Mouse (Mus musculus) stomach, postnatal 0 days (tissue): Measurements from ENCODE around the gene Acvr1b.

Experiments used
- CTCF ChIP-seq: IDR thresholded peaks from 2 replicates; pipeline ENCODE4 v1.5.1; 2016; ENCODE audit warnings: antibody characterized with exemption, low read depth, mild to moderate bottlenecking, moderate library complexity
- EP300 ChIP-seq: optimal IDR thresholded peaks from 2 replicates; pipeline ENCODE3; 2016; ENCODE audit warnings: antibody characterized with exemption

DNA sequence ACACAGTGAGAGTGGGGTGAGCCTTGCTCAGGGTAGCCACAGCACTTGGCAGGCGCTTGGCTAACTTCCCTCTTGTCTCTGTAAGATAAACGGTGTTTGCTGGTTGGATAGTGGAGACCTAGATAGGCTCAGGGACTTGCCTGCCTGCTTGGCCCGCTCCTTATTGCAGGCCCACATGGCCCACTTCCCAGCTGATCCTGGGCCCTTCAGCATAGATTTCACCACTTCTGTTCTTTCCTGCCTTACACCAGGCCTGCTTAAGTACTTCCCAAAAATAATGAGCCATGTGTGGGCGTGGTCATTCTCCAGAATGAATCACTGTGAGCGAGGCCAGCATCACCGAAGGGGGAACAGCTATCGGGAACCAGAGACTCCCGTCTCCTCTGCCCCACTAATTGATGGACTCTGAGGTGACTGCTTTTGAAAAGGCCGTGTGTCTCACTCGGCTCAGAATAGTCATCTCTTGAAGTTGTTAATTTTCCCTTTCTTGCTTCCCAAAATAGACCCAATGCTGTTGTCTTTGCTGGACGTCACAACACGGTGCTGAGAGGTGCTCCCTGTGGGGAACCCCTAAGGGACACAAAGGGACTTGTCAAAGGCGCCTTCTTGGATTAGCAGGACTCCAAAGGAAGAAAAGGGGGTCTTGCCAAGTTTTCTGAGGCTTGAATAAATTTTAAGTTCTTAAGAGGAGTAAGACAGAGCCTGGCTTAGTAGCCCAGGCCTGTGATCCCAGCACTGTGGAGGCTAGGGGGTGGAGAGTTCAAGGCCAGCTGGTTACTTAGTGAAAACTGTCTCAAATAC, 17.8 kb downstream of the Acvr1b start:
- no peak for TF ChIP-seq CTCF
- no peak for TF ChIP-seq EP300
